Mouse (Mus musculus) brain, embryonic 14.5 days (tissue): ENCODE measurements at regions not wholly inside any gene's neighbourhood (a gene's known extent, or its start where the extent isn't known, plus 50 kb on each side); places are given as distances from the start of the nearest gene placed in this dataset.

Source experiments
- CTCF ChIP-seq: fragments of 200-500 bp; IDR thresholded peaks from 2 replicates; pipeline ENCODE4 v1.5.1; 2012; ENCODE audit warnings: inconsistent platforms, mild to moderate bottlenecking, moderate library complexity, borderline replicate concordance; ENCODE audit not compliant: insufficient read depth, insufficient read length; ENCODE audit errors: extremely low read depth
- POLR2A ChIP-seq: fragments of 200-500 bp; IDR thresholded peaks from 2 replicates; pipeline ENCODE4 v1.6.1; 2012; ENCODE audit warnings: mild to moderate bottlenecking, inconsistent platforms, borderline replicate concordance; ENCODE audit not compliant: poor library complexity, insufficient read depth, insufficient read length, severe bottlenecking; ENCODE audit errors: extremely low read depth

DNA sequence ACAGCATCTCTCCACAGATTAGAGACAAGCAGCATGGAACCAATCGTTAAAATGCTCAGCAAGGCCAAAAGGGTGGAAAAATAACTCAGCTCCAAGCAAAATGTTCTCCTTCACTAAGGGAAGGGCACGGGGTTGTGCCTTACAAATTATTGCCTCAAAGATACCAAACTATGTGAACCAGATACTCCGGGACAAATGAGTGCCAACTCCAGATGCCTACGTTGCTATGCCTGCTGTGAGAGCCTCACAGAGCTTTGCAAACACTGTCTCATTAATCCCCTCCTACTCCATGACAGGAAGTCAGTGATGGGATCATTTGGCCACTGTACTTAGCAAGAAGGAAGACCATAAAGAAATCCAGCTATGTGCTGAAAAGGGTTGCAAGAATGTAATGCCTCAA lies 345.9 kb upstream of the Map3k7 start:
- no peak for TF ChIP-seq CTCF
- TF ChIP-seq POLR2A, result no peak
